Mouse (Mus musculus) lung, embryonic 14.5 days (tissue): Measurements from ENCODE around the gene Mafk. TPM values are rescaled to one million over a fixed set of nuclear protein-coding genes. Genes with fewer than 3 reads are reported as not detected.

ENCODE experiments used
- ATAC-seq: fragments of 200-750 bp; cut with Nextera tagmentation; 2 replicates; pipeline ENCODE4 v1.8.0; 2017; ENCODE audit warnings: mild to moderate bottlenecking, moderate TSS enrichment, moderate library complexity; ENCODE audit not compliant: insufficient read depth
- DNase-seq: peaks from one replicate; pipeline ENCODE4 v3.0.0-alpha.2; 2015
- H3K27ac ChIP-seq: fragments of 300-500 bp; sonication (generic); 2 replicates; pipeline ENCODE4 v1.5.1; 2014; ENCODE audit warnings: low read depth, mild to moderate bottlenecking, moderate library complexity
- H3K27me3 ChIP-seq: fragments of 300-500 bp; sonication (generic); 2 replicates; pipeline ENCODE4 v1.6.1; 2014; ENCODE audit warnings: low read length, control low read depth; ENCODE audit not compliant: insufficient read depth
- H3K36me3 ChIP-seq: fragments of 300-500 bp; sonication (generic); 2 replicates; pipeline ENCODE4 v1.6.1; 2014; ENCODE audit warnings: control low read depth; ENCODE audit not compliant: insufficient read depth
- H3K4me1 ChIP-seq: fragments of 300-500 bp; sonication (generic); 2 replicates; pipeline ENCODE4 v1.6.1; 2014; ENCODE audit warnings: antibody characterized with exemption, control low read depth; ENCODE audit not compliant: insufficient read depth
- H3K4me2 ChIP-seq: fragments of 300-500 bp; sonication (generic); 2 replicates; pipeline ENCODE4 v1.6.1; 2014; ENCODE audit warnings: mild to moderate bottlenecking
- H3K4me3 ChIP-seq: fragments of 300-500 bp; sonication (generic); 2 replicates; pipeline ENCODE4 v1.5.1; 2014; ENCODE audit warnings: low read depth, low read length
- H3K9ac ChIP-seq: fragments of 300-500 bp; sonication (generic); 2 replicates; pipeline ENCODE4 v1.6.1; 2014
- H3K9me3 ChIP-seq: fragments of 300-500 bp; sonication (generic); 2 replicates; pipeline ENCODE4 v1.6.1; 2016; ENCODE audit warnings: low read depth, low read length, control low read depth
- CTCF ChIP-seq: IDR thresholded peaks from 2 replicates; pipeline ENCODE4 v1.5.1; 2016; ENCODE audit warnings: antibody characterized with exemption, low read depth
- WGBS: fragments of 180-500 bp; shearing (Covaris S2); extraction: QIAGEN DNeasy Blood & Tissue Kit; methylation state at CpG from one replicate; pipeline ENCODE4 v1.1.7; 2014; 5-methylcytosine and 5-hydroxymethylcytosine counted together
- polyA plus RNA-seq: library from polyadenylated mRNA; unstranded; fragments of >200 nt; fragmentation: Nextera tagmentation; extraction: Ambion mirVana; gene quantifications from 2 replicates; pipeline ENCODE4 v1.2.1, GENCODE M21; 2014

Mafk gene
- polyA plus RNA-seq, 1 experiment from 2014 or later = 10.0 TPM

GRCm38 (mm10) chr5:139756586-139756985 is 34.7 kb upstream of the Mafk start:
- ATAC-seq (no peak), DNase-seq (no peak)
- Histone ChIP-seq H3K4me2 (no peak overlapping the region), H3K36me3 (peaks cover 92% of the 10 kb centered on the region), H3K4me3 (no peak overlapping the region), H3K9me3 (no peaks in the 10 kb centered on the region), H3K4me1 (no peaks in the 10 kb centered on the region), H3K27me3 (no peaks in the 10 kb centered on the region), H3K9ac (no peak overlapping the region), H3K27ac (no peak overlapping the region)
- 93% methylated on average over 2 of the region's 2 CpGs for WGBS
- no peak for TF ChIP-seq CTCF

- Histone ChIP-seq H3K4me1 (no peaks in the 10 kb centered on the region), H3K9ac (no peak overlapping the region), H3K4me2 (no peak overlapping the region), H3K36me3 (peaks cover 92% of the 10 kb centered on the region), H3K4me3 (no peak overlapping the region), H3K27ac (no peak overlapping the region), H3K27me3 (no peaks in the 10 kb centered on the region), H3K9me3 (no peaks in the 10 kb centered on the region)
- WGBS = 85% methylated on average over 16 of the region's 16 CpGs
- DNase-seq (no peak), ATAC-seq (no peak)
- no peak for TF ChIP-seq CTCF
Measured at GRCm38 (mm10) chr5:139758096-139758495, 33.2 kb upstream of the Mafk start.

GRCm38 (mm10) chr5:139764296-139764695 is 27.0 kb upstream of the Mafk start:
- Histone ChIP-seq H3K9me3 (no peaks in the 10 kb centered on the region), H3K4me3 (no peak overlapping the region), H3K27me3 (no peaks in the 10 kb centered on the region), H3K9ac (no peak overlapping the region), H3K4me2 (no peak overlapping the region), H3K36me3 (peaks cover 96% of the 10 kb centered on the region), H3K4me1 (no peaks in the 10 kb centered on the region), H3K27ac (no peak overlapping the region)
- WGBS = 70% methylated on average over 11 of the region's 11 CpGs
- TF ChIP-seq CTCF = peak; percentile 65
- DNase-seq (peak; percentile 53), ATAC-seq (no peak)

GRCm38 (mm10) chr5:139768216-139768615 is 23.1 kb upstream of the Mafk start:
- TF ChIP-seq CTCF = no peak
- ATAC-seq (no peak), DNase-seq (no peak)
- H3K27ac ChIP-seq = no peak overlapping the region
- no peaks in the 10 kb centered on the region for H3K4me1 ChIP-seq
- H3K9me3 ChIP-seq = no peaks in the 10 kb centered on the region
- whole genome bisulfite sequencing = 92% methylated on average over 8 of the region's 8 CpGs
- no peak overlapping the region for H3K9ac ChIP-seq
- no peaks in the 10 kb centered on the region for H3K27me3 ChIP-seq
- peaks cover 93% of the 10 kb centered on the region for H3K36me3 ChIP-seq
- no peak overlapping the region for H3K4me2 ChIP-seq
- no peak overlapping the region for H3K4me3 ChIP-seq

- H3K4me1 ChIP-seq = no peaks in the 10 kb centered on the region
- H3K4me3 ChIP-seq = peak within 1 kb of the TSS; percentile 98
- under 1% methylated on average over 55 of the region's 55 CpGs for WGBS
- peaks cover 32% of the 10 kb centered on the region for H3K36me3 ChIP-seq
- DNase-seq (peak; percentile 99), ATAC-seq (peak; percentile 95)
- no peak within 1 kb of the TSS for H3K27ac ChIP-seq
- H3K27me3 ChIP-seq = no peaks in the 10 kb centered on the region
- H3K9ac ChIP-seq = peak within 1 kb of the TSS; percentile 81
- no peaks in the 10 kb centered on the region for H3K9me3 ChIP-seq
- peak within 1 kb of the TSS; percentile 92 for H3K4me2 ChIP-seq
- peak; percentile 94 for TF ChIP-seq CTCF
Measured at GRCm38 (mm10) chr5:139775216-139775926, 15.9 kb upstream of the Mafk start, which contains the start of gene Ints1. Gene Ints1, minus strand, starts transcription at chr5:139775674.

GRCm38 (mm10) chr5:139776966-139777365 is 14.3 kb upstream of the Mafk start:
- no peak overlapping the region for H3K4me3 ChIP-seq
- no peak for DNase-seq
- no peaks in the 10 kb centered on the region for H3K27me3 ChIP-seq
- TF ChIP-seq CTCF = no peak
- no peaks in the 10 kb centered on the region for H3K4me1 ChIP-seq
- H3K36me3 ChIP-seq = peaks cover 16% of the 10 kb centered on the region
- WGBS = 75% methylated on average over 5 of the region's 5 CpGs
- no peak overlapping the region for H3K4me2 ChIP-seq
- ATAC-seq = no peak
- H3K9me3 ChIP-seq = no peaks in the 10 kb centered on the region
- no peak overlapping the region for H3K27ac ChIP-seq
- no peak overlapping the region for H3K9ac ChIP-seq

GRCm38 (mm10) chr5:139781406-139781805 is 9.9 kb upstream of the Mafk start:
- Histone ChIP-seq H3K36me3 (no peaks in the 10 kb centered on the region), H3K4me2 (no peak overlapping the region), H3K9me3 (no peaks in the 10 kb centered on the region), H3K4me3 (no peak overlapping the region), H3K4me1 (no peaks in the 10 kb centered on the region), H3K27ac (no peak overlapping the region), H3K27me3 (no peaks in the 10 kb centered on the region), H3K9ac (no peak overlapping the region)
- WGBS = 70% methylated on average over 8 of the region's 8 CpGs
- TF ChIP-seq CTCF = no peak
- DNase-seq (no peak), ATAC-seq (no peak)
